In genomic region chr9:64737406-64738201, GRCm38 (mm10) we compare ENCODE assay signal across 8 mouse cellular contexts. TPM values are rescaled to one million over a fixed set of nuclear protein-coding genes. Genes with fewer than 3 reads are reported as not detected.
DNase-seq lines count a peak whose midpoint lies in the region; ATAC-seq and TF ChIP-seq lines count a peak whose summit lies in the region.

Rab11a (minus strand) TSS chr9:64737758.

- TF ChIP-seq CTCF in MEL (IDR thresholded peaks at IDR 0.05 in 2 of 3, conservative IDR thresholded peaks at IDR 0.05 in 1 of 3; ENCODE audit: control insufficient read depth in 1 of 3, insufficient read depth in 1 of 3, low read depth in 2 of 3, low read length in 3 of 3, poor library complexity in 1 of 3, severe bottlenecking in 1 of 3), result peak in 1 of 3 experiments; percentile 37; a peak in 1 of 6 replicates
- no peak for TF ChIP-seq CTCF in cerebellum, adult 2 months (IDR thresholded peaks at IDR 0.05; ENCODE audit: borderline replicate concordance, insufficient read depth, low read depth, low read length)
- TF ChIP-seq CTCF in forebrain, postnatal 0 days (IDR thresholded peaks at IDR 0.05; ENCODE audit: low read depth), result peak; percentile 45

- ATAC-seq in forebrain, postnatal 0 days, result peak; percentile 97
- ATAC-seq in lung, embryonic 15.5 days (ENCODE audit: borderline replicate concordance, extremely low read depth, low FRiP score, low TSS enrichment), result peak; percentile 98

- peak within 1 kb of the TSS; percentile 82 for H3K27ac ChIP-seq in MEL (ENCODE audit: control insufficient read depth, low read depth, low read length)
- peak within 1 kb of the TSS; percentile 86 for H3K27ac ChIP-seq in cerebellum, adult 2 months (ENCODE audit: insufficient read depth, low read length)
- peak within 1 kb of the TSS; percentile 91 for H3K27ac ChIP-seq in forebrain, postnatal 0 days (ENCODE audit: low read depth, low read length)
- peak within 1 kb of the TSS; percentile 93 for H3K27ac ChIP-seq in lung, embryonic 15.5 days

- peak within 1 kb of the TSS; percentile 92 for H3K9ac ChIP-seq in MEL (ENCODE audit: control insufficient read depth, low read depth, low read length, poor library complexity, severe bottlenecking)
- peak within 1 kb of the TSS; percentile 96 for H3K9ac ChIP-seq in forebrain, postnatal 0 days
- peak within 1 kb of the TSS; percentile 93 for H3K9ac ChIP-seq in lung, embryonic 15.5 days

- H3K36me3 ChIP-seq in MEL (ENCODE audit: control insufficient read depth in 1 of 2, insufficient read depth in 2 of 2, low read length in 2 of 2), result peaks cover 0 to 25% of the 10 kb centered on the region in 2 experiments; a peak in 2 of 4 replicates
- no peaks in the 10 kb centered on the region for H3K36me3 ChIP-seq in forebrain, postnatal 0 days (ENCODE audit: insufficient read depth)
- H3K36me3 ChIP-seq in lung, embryonic 15.5 days, result no peaks in the 10 kb centered on the region

- WGBS in cerebellum, adult 2 months, result under 1% methylated on average over 59 of the region's 61 CpGs
- WGBS in forebrain, postnatal 0 days, result under 1% methylated on average over 56 of the region's 61 CpGs
- under 1% methylated on average over 60 of the region's 61 CpGs for WGBS in lung, embryonic 15.5 days

- H3K79me2 ChIP-seq in MEL (ENCODE audit: control insufficient read depth, insufficient read depth, low read length, poor library complexity), result peaks cover 21% of the 10 kb centered on the region

- H3K9me3 ChIP-seq in MEL (replicated peaks; ENCODE audit: insufficient read depth, low read length), result no peaks in the 10 kb centered on the region
- no peaks in the 10 kb centered on the region for H3K9me3 ChIP-seq in forebrain, postnatal 0 days (ENCODE audit: low read length)
- H3K9me3 ChIP-seq in lung, embryonic 15.5 days, result no peaks in the 10 kb centered on the region

- H3K27me3 ChIP-seq in MEL (ENCODE audit: control insufficient read depth in 1 of 2, insufficient read depth in 2 of 2, low read length in 2 of 2), result no peaks in the 10 kb centered on the region
- H3K27me3 ChIP-seq in cerebellum, adult 2 months (ENCODE audit: control insufficient read depth, insufficient read depth, low read length), result no peaks in the 10 kb centered on the region
- H3K27me3 ChIP-seq in forebrain, postnatal 0 days (ENCODE audit: insufficient read depth, low read length), result no peaks in the 10 kb centered on the region
- no peaks in the 10 kb centered on the region for H3K27me3 ChIP-seq in lung, embryonic 15.5 days

- TF ChIP-seq RAD21 in MEL (IDR thresholded peaks at IDR 0.05; ENCODE audit: low read depth, low read length), result no peak

- H3K4me2 ChIP-seq in forebrain, postnatal 0 days (ENCODE audit: low read depth), result peak within 1 kb of the TSS; percentile 69
- peak within 1 kb of the TSS; percentile 66 for H3K4me2 ChIP-seq in lung, embryonic 15.5 days

- peak within 1 kb of the TSS; percentile 69 to 83 for H3K4me3 ChIP-seq in MEL (ENCODE audit: control insufficient read depth in 1 of 2, insufficient read depth in 1 of 2, low read depth in 2 of 2, low read length in 2 of 2)
- H3K4me3 ChIP-seq in cerebellum, adult 2 months (replicated peaks; ENCODE audit: insufficient read depth, low read depth, low read length), result peak within 1 kb of the TSS; percentile 77
- peak within 1 kb of the TSS; percentile 99 for H3K4me3 ChIP-seq in forebrain, postnatal 0 days (ENCODE audit: low read depth, low read length)
- peak within 1 kb of the TSS; percentile 99 for H3K4me3 ChIP-seq in lung, embryonic 15.5 days

- peak; percentile 37 to 77; a peak in 3 of 4 replicates for TF ChIP-seq POLR2A in MEL (IDR thresholded peaks at IDR 0.05; ENCODE audit: control insufficient read depth in 1 of 2, insufficient read depth in 1 of 2, low read depth in 1 of 2, low read length in 2 of 2, poor library complexity in 1 of 2)
- peak; percentile 64 for TF ChIP-seq POLR2A in cerebellum, adult 2 months (IDR thresholded peaks at IDR 0.05; ENCODE audit: borderline replicate concordance, insufficient read depth, low read length)

- peak; percentile 96 for DNase-seq in MEL (ENCODE audit: low read depth, low spot score)
- peak; percentile 94 to 98 for DNase-seq in cerebellum, adult 2 months
- peak; percentile 98 for DNase-seq in forebrain, postnatal 0 days
- DNase-seq in heart, postnatal 4 days, result peak; percentile 97
- peak; percentile 93 to 97 for DNase-seq in layer of hippocampus, adult 8-10 months (ENCODE audit: low spot score in 2 of 2)
- DNase-seq in ovary, adult 18-20 months (ENCODE audit: low spot score), result peak; percentile 90
- peak; percentile 96 for DNase-seq in thymus, postnatal 0 days (ENCODE audit: low spot score)

- no peak for TF ChIP-seq EP300 in MEL (IDR thresholded peaks at IDR 0.05; ENCODE audit: low read depth in 1 of 2, low read length in 2 of 2)

- H3K4me1 ChIP-seq in MEL (ENCODE audit: control insufficient read depth in 1 of 2, insufficient read depth in 2 of 2, low read length in 2 of 2), result peaks cover 0 to 15% of the 10 kb centered on the region in 2 experiments; a peak in 2 of 4 replicates
- H3K4me1 ChIP-seq in cerebellum, adult 2 months (ENCODE audit: control insufficient read depth, insufficient read depth, low read length), result peaks cover 3% of the 10 kb centered on the region; the same call in 1 of the 2 replicates
- H3K4me1 ChIP-seq in forebrain, postnatal 0 days (ENCODE audit: insufficient read depth), result peaks cover 7% of the 10 kb centered on the region
- H3K4me1 ChIP-seq in lung, embryonic 15.5 days, result peaks cover 3% of the 10 kb centered on the region; the same call in 1 of the 2 replicates

TF ChIP-seq in MEL, 35 proteins besides CTCF, POLR2A, EP300 and RAD21:
- 0 out of 2 replicates have a peak, but pooled peaks have one; percentile 40 for TF ChIP-seq GATA1 (IDR thresholded peaks at IDR 0.05; ENCODE audit: low read depth, low read length)
- TF ChIP-seq USF1 (IDR thresholded peaks at IDR 0.05; ENCODE audit: low read depth, low read length), result 0 out of 2 replicates have a peak, but pooled peaks have one; percentile 26
- no peak for TF ChIP-seq MAZ (IDR thresholded peaks at IDR 0.05; ENCODE audit: low read depth, low read length)
- TF ChIP-seq NRF1 (IDR thresholded peaks at IDR 0.05; ENCODE audit: insufficient read depth, low read depth, low read length, poor library complexity, severe bottlenecking), result peak; percentile 39; the same call in 1 of the 2 replicates
- peak; percentile 45; the same call in 1 of the 2 replicates for TF ChIP-seq TCF12 (IDR thresholded peaks at IDR 0.05; ENCODE audit: low read depth, low read length)
- no peak for TF ChIP-seq POLR2AphosphoS5 (IDR thresholded peaks at IDR 0.05; ENCODE audit: borderline replicate concordance, low read depth, low read length)
- TF ChIP-seq KAT2A (conservative IDR thresholded peaks at IDR 0.05; ENCODE audit: low read depth, low read length), result no peak
- TF ChIP-seq MYB (IDR thresholded peaks at IDR 0.05; ENCODE audit: low read depth, low read length), result no peak
- TF ChIP-seq ETS1 (IDR thresholded peaks at IDR 0.05; ENCODE audit: low read depth, low read length), result peak; percentile 55
- TF ChIP-seq HCFC1 (IDR thresholded peaks at IDR 0.05; ENCODE audit: low read depth, low read length), result peak; percentile 86
- TF ChIP-seq ZMIZ1 (IDR thresholded peaks at IDR 0.05; ENCODE audit: low read depth, low read length), result no peak
- TF ChIP-seq MEF2A (IDR thresholded peaks at IDR 0.05; ENCODE audit: extremely low read depth, insufficient replicate concordance, low read depth, low read length, poor library complexity, severe bottlenecking), result no peak
- TF ChIP-seq MAX (IDR thresholded peaks at IDR 0.05; ENCODE audit: low read length), result no peak
- TF ChIP-seq BHLHE40 (IDR thresholded peaks at IDR 0.05; ENCODE audit: borderline replicate concordance, low read depth, low read length), result no peak
- TF ChIP-seq NELFE (IDR thresholded peaks at IDR 0.05; ENCODE audit: low read depth, low read length), result peak; percentile 72
- no peak for TF ChIP-seq ZC3H11A (IDR thresholded peaks at IDR 0.05; ENCODE audit: low read depth, low read length)
- TF ChIP-seq MXI1 (IDR thresholded peaks at IDR 0.05; ENCODE audit: low read depth, low read length), result peak; percentile 5; the same call in 1 of the 2 replicates
- TF ChIP-seq SIN3A (IDR thresholded peaks at IDR 0.05; ENCODE audit: low read length), result no peak
- TF ChIP-seq ZNF384 (IDR thresholded peaks at IDR 0.05; ENCODE audit: low read depth, low read length), result no peak
- peak; percentile 87 for TF ChIP-seq ELF1 (IDR thresholded peaks at IDR 0.05; ENCODE audit: low read depth, low read length)
- TF ChIP-seq GABPA (IDR thresholded peaks at IDR 0.05; ENCODE audit: low read depth, low read length), result no peak
- TF ChIP-seq TAL1 (IDR thresholded peaks at IDR 0.05; ENCODE audit: low read length), result no peak
- no peak for TF ChIP-seq MYC (IDR thresholded peaks at IDR 0.05; ENCODE audit: low read depth, low read length)
- no peak for TF ChIP-seq JUND (IDR thresholded peaks at IDR 0.05; ENCODE audit: low read depth, low read length)
- peak; percentile 100 for TF ChIP-seq TBP (IDR thresholded peaks at IDR 0.05; ENCODE audit: low read depth, low read length)
- no peak for TF ChIP-seq CHD2 (IDR thresholded peaks at IDR 0.05; ENCODE audit: low read length)
- no peak for TF ChIP-seq SMC3 (IDR thresholded peaks at IDR 0.05; ENCODE audit: low read depth, low read length)
- TF ChIP-seq MAFK (IDR thresholded peaks at IDR 0.05; ENCODE audit: borderline replicate concordance, low read depth, low read length), result peak; percentile 99
TF ChIP-seq in MEL: peak in this region for 11.

RNA-seq across cellular contexts. Expression of gene Rab11a, which starts in this region (rescaled TPM):
- 93.7 and 114 TPM in 2 replicates for total RNA-seq in MEL (2012; rRNA removed)
- polyA plus RNA-seq in MEL (2012; ENCODE audit: insufficient read depth in 1 of 2, insufficient read length in 2 of 2, low read depth in 1 of 2, low replicate concordance in 2 of 2, missing spikeins in 1 of 2), result 100 to 1,000 TPM in 1 of 2 experiments, not detected in 1; 212 TPM
- 255 and 259 TPM in 2 replicates for polyA plus RNA-seq in cerebellum, adult 2 months (2012; rRNA removed)
- 212 and 236 TPM in 2 replicates for total RNA-seq in forebrain, postnatal 0 days (2014; rRNA removed)
- 449 and 471 TPM in 2 replicates for polyA plus RNA-seq in forebrain, postnatal 0 days (2015; fragmentation: Nextera tagmentation; extraction: Ambion mirVana)
- total RNA-seq in heart, postnatal 4 days (2021), result 100 to 1,000 TPM; 268 to 285 TPM
- 100 to 1,000 TPM; 232 to 262 (median 241) TPM for total RNA-seq in layer of hippocampus, adult 8-10 months (2022)
- 319 and 324 TPM in 2 replicates for polyA plus RNA-seq in lung, embryonic 15.5 days (2015; fragmentation: Nextera tagmentation; extraction: Ambion mirVana)
- 377 and 404 TPM in 2 replicates for polyA plus RNA-seq in thymus, postnatal 0 days (2015; fragmentation: Nextera tagmentation; extraction: Ambion mirVana)

Comparison
In these comparisons a context has a peak if more than half of its experiments do, and no peak if none do; other contexts are left out.
1. Peak in every context shown above with its lines: DNase-seq, ATAC-seq, H3K4me3 ChIP-seq and H3K27ac ChIP-seq.